Mouse (Mus musculus) right cerebral cortex, postnatal 36 days (tissue): ENCODE results near the gene Lenep.
A peak's percentile ranks its signal among the peaks of the same experiment; 100 is the strongest.

ENCODE experiments used
- DNase-seq, 2 experiments: peaks; one replicate each; pipeline ENCODE4 v3.0.0; 2022; ENCODE audit warnings: low spot score in 2 of 2, mixed read lengths in 1 of 2

The Lenep gene

GRCm38 (mm10) chr3:89419981-89420380 lies 17.4 kb upstream of the Lenep start:
- DNase-seq, result no peak

- DNase-seq, result no peak
Measured at GRCm38 (mm10) chr3:89419571-89419970, 17.0 kb upstream of the Lenep start.

- DNase-seq, result no peak
Measured at GRCm38 (mm10) chr3:89418861-89419250, 16.3 kb upstream of the Lenep start.

GRCm38 (mm10) chr3:89418170-89418860 lies 15.7 kb upstream of the Lenep start, which contains the start of the genes Cks1b and Shc1:
Gene Cks1b (minus strand): TSS chr3:89418383.
Gene Shc1 (plus strand): TSS chr3:89418443.
- peak; percentile 92 to 97 for DNase-seq

GRCm38 (mm10) chr3:89417840-89418169 lies 15.2 kb upstream of the Lenep start:
- DNase-seq, result no peak

- DNase-seq, result no peak
Measured at GRCm38 (mm10) chr3:89417131-89417530, 14.5 kb upstream of the Lenep start.

- no peak for DNase-seq
Measured at GRCm38 (mm10) chr3:89416158-89416557, 13.6 kb upstream of the Lenep start.

- DNase-seq, result peak; percentile 98 to 99
Measured at GRCm38 (mm10) chr3:89411490-89412393, 9.1 kb upstream of the Lenep start, which contains the start of gene Flad1. Gene Flad1 (minus strand): TSS chr3:89411870.

GRCm38 (mm10) chr3:89410864-89411263 lies 8.3 kb upstream of the Lenep start:
- no peak for DNase-seq

- DNase-seq, result no peak
Measured at GRCm38 (mm10) chr3:89409701-89410100, 7.1 kb upstream of the Lenep start.

- DNase-seq, result no peak
Measured at GRCm38 (mm10) chr3:89408448-89408847, 5.9 kb upstream of the Lenep start.

- no peak for DNase-seq
Measured at GRCm38 (mm10) chr3:89406887-89407286, 4.3 kb upstream of the Lenep start.

GRCm38 (mm10) chr3:89401329-89401728 lies 1.3 kb downstream of the Lenep start:
- DNase-seq, result no peak

GRCm38 (mm10) chr3:89396654-89397005 lies 6.0 kb downstream of the Lenep start:
- no peak for DNase-seq

GRCm38 (mm10) chr3:89395806-89396653 lies 6.6 kb downstream of the Lenep start:
- DNase-seq, result no peak

GRCm38 (mm10) chr3:89395419-89395805 lies 7.2 kb downstream of the Lenep start:
- DNase-seq, result no peak

GRCm38 (mm10) chr3:89394894-89395256 lies 7.7 kb downstream of the Lenep start:
- no peak for DNase-seq

GRCm38 (mm10) chr3:89394006-89394893 lies 8.3 kb downstream of the Lenep start, which contains the start of gene Zbtb7b:
Gene Zbtb7b (minus strand): TSS chr3:89394776.
- peak in 1 of 2 experiments; percentile 28 for DNase-seq

GRCm38 (mm10) chr3:89393605-89394004 lies 9.0 kb downstream of the Lenep start:
- DNase-seq, result peak; percentile 92 to 96

- DNase-seq, result no peak
Measured at GRCm38 (mm10) chr3:89392871-89393311, 9.7 kb downstream of the Lenep start.
